Mouse (Mus musculus) granulocyte monocyte progenitor cell, adult 5-6 weeks (primary cell): Measurements from ENCODE around the gene Dop1a. TPM values are rescaled to one million over a fixed set of nuclear protein-coding genes. Genes with fewer than 3 reads are reported as not detected.
"Not testable (repeated sequence)": the region's sequence is repeated elsewhere in the genome, so short reads cannot be mapped to it uniquely, and the experiment has no call there.

Source experiments
- ATAC-seq: replicated peaks from 2 replicates; pipeline ENCODE4 v1.8.0; 2016; ENCODE audit warnings: mild to moderate bottlenecking, moderate TSS enrichment, inconsistent platforms; ENCODE audit not compliant: poor library complexity, severe bottlenecking
- total RNA-seq, 2 experiments: library from RNA; stranded (forward) in 1 of 2; stranded (reverse) in 1 of 2; fragments of 200-712, 200-1000 nt in 1 of 2; fragments of >200 nt in 1 of 2; fragmentation: Nextera tagmentation in 1 of 2; gene quantifications; 2 replicates each; pipeline ENCODE4 v1.2.3; 2014 to 2017

Gene Dop1a
- total RNA-seq, 2 experiments from 2014 or later, result 15.2 to 31.7 TPM

- ATAC-seq, result peak; percentile 68
These were observed 105.8 kb downstream of the Dop1a start for GRCm38 (mm10) chr9:86572636-86573291.

- ATAC-seq, result peak; percentile 33
These were observed 106.8 kb downstream of the Dop1a start for GRCm38 (mm10) chr9:86573616-86574303.

- ATAC-seq, result no peak
These were observed 108.2 kb downstream of the Dop1a start for GRCm38 (mm10) chr9:86575178-86575577.

- peak; percentile 93 for ATAC-seq
These were observed 112.7 kb downstream of the Dop1a start for GRCm38 (mm10) chr9:86579657-86580056.

- peak; percentile 84 for ATAC-seq
These were observed 116.8 kb downstream of the Dop1a start for GRCm38 (mm10) chr9:86583740-86584139.

- ATAC-seq, result no peak
These were observed 120.3 kb downstream of the Dop1a start for GRCm38 (mm10) chr9:86587019-86587795.

- ATAC-seq, result peak; percentile 98
These were observed 126.0 kb downstream of the Dop1a start for GRCm38 (mm10) chr9:86592676-86593668.

- not testable (repeated sequence) for ATAC-seq
These were observed 127.4 kb downstream of the Dop1a start for GRCm38 (mm10) chr9:86594357-86594767.

- not testable (repeated sequence) for ATAC-seq
These were observed 130.0 kb downstream of the Dop1a start for GRCm38 (mm10) chr9:86596983-86597382.

GRCm38 (mm10) chr9:86599723-86600303 is 132.9 kb downstream of the Dop1a start:
- no peak for ATAC-seq

Other genes with a start within 250 kb of the Dop1a start
- 2.2 and 3.4 TPM in 2 replicates for gene Ube2cbp, start 2.2 kb upstream of the Dop1a start, total RNA-seq (2014; fragmentation: Nextera tagmentation)
- gene Ube2cbp, start 2.2 kb upstream of the Dop1a start, total RNA-seq (2017), result 2.5 and 4.5 TPM in 2 replicates
- 21.7 and 34.2 TPM in 2 replicates for gene Pgm3, start 104.7 kb downstream of the Dop1a start, total RNA-seq (2014; fragmentation: Nextera tagmentation)
- gene Pgm3, start 104.7 kb downstream of the Dop1a start, total RNA-seq (2017), result 31.7 and 32.0 TPM in 2 replicates
- 5.4 and 6.9 TPM in 2 replicates for gene Rwdd2a, start 104.8 kb downstream of the Dop1a start, total RNA-seq (2014; fragmentation: Nextera tagmentation)
- 4.5 and 5.4 TPM in 2 replicates for gene Rwdd2a, start 104.8 kb downstream of the Dop1a start, total RNA-seq (2017)
- gene Me1, start 228.8 kb downstream of the Dop1a start, total RNA-seq (2014; fragmentation: Nextera tagmentation), result not detected in 2 replicates
- gene Me1, start 228.8 kb downstream of the Dop1a start, total RNA-seq (2017), result not detected in 2 replicates